Mouse (Mus musculus) right cerebral cortex, postnatal 14 days (tissue): ENCODE data around the gene Spaar.
A peak's percentile ranks its signal among the peaks of the same experiment; 100 is the strongest.
"Not testable (repeated sequence)": the region's sequence is repeated elsewhere in the genome, so short reads cannot be mapped to it uniquely, and the experiment has no call there.

Experiments
- DNase-seq: peaks from one replicate; pipeline ENCODE4 v3.0.0; 2022

Gene Spaar

DNA sequence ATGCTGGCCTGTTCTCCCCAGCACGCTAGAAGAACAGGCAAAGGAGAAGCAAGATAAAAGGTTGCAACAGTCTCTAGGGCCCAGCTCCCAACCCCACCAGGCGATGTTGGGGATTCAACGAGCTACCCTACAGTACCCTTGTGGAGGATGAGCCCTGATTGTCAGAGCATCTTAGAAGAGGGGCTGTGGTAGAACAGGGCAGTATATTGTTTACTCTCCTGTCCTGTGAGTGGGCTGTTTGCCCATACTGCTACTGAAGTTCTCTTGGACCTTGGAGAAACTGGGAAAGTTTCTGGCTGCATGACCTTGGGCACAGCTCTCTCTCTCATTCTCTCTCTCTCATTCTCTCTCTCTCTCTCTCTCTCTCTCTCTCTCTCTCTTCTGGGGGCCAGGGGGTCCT, 708 bp upstream of the Spaar start:
- no peak for DNase-seq

DNA sequence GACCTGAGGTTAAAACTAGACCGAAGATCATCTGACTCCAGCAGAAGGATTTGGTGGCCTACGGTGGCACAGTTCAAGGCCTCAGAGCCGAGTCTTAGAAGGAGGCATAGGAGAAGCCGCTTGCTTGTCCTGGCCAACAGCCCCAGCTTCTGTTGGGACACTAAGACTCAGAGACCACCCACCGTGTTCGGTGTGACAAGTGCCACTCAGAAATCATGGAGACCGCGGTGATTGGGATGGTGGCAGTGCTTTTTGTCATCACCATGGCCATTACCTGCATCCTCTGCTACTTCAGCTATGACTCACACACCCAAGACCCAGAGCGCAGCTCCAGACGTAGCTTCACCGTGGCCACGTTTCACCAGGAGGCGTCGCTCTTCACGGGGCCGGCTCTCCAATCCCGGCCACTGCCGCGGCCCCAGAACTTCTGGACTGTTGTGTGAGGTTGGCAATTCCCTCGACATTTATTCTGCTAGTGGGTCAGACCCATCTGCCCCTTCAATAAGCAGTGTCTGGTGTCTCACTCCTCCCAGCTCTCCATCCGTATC, 990 bp downstream of the Spaar start:
- no peak for DNase-seq

DNA sequence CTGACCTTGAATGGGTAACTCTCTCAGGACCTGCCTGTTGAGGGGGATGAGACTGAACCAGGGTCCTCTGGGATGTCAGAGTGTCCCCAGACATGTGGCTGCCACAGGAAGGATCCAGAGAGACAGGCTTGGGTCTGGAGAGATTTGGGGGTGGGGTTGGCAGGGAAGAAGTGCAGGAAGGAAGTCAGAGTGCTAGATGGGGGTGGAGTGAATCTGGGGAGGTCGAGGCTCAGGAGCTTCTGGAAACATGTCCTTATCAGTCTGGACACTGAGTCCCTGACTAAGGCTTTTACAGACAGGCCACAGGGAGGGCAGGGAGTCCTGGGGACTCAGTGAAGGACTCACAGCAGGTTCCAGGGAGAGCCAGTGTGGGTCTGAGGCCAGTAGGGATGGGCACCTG, 2.3 kb downstream of the Spaar start:
- DNase-seq, result no peak

DNA sequence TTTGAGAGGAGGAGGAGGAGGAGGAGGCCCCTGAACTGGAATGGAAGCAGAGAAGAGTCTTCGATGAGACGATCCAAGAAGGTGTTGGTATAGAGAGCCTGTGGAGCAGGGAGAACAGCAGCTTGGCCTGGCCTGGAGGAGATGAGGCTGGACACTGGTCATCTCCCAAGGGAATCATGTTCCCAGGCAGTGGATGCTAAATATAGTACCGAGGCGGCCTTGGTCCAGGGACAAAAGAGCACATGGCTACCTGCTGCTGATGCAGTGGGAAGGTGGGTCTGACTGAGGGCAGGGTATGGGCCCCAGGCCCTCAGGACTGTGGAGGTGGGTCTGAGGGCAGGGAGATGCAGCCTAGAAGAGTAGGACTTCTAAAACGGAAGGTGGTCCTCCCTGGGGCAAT, 3.4 kb downstream of the Spaar start:
- no peak for DNase-seq

DNA sequence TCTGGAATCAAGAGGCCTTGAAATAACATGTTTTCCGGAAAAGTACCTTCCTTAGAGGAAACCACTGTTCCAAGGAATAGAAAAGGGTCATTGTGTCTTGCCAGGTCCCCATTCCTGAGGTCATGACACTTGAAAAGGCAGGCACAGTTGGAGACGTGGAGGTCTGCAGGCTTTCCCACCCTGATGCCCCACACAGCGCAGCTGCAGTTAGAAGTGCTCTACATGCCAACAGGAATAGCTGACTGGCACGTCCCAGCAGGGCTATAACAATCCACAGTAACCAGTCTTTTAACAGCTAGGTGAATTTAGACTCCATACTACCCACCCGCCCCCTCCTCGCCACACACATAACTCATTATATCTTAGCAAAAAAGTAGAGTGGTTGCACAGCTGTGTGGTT, 7.3 kb downstream of the Spaar start:
- no peak for DNase-seq

DNA sequence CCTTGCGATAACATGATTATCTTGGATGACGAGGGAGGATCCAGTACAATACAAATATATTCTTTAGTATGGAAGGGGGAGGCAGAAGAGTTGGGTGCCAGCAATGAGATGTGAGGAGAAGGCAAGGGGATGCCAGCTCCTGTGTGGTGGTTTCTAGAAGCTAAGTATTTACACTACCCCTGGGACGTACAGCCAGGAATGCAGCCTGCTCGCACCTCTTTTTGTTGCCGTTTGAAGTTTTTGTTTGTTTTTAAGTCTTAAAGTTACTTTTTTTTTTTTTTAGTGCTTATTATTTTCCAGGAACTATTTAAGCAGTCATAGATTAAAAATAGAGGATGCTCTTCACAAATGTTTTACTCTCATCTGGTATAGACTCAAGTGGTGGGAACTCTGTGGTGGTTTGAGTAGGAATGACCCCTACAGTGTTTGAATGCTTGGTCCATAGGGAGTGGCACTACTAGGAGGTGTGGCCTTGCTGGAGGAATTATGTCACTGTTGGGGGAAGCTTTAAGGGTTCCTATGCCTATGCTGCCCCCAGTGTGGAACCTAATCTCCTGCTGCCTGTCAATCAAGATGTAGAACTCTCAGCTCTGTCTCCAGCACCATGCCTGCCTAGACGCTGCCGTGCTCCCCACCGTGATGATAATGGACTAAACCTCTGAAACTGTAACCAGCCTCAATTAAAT, 9.3 kb downstream of the Spaar start:
- no peak for DNase-seq

DNA sequence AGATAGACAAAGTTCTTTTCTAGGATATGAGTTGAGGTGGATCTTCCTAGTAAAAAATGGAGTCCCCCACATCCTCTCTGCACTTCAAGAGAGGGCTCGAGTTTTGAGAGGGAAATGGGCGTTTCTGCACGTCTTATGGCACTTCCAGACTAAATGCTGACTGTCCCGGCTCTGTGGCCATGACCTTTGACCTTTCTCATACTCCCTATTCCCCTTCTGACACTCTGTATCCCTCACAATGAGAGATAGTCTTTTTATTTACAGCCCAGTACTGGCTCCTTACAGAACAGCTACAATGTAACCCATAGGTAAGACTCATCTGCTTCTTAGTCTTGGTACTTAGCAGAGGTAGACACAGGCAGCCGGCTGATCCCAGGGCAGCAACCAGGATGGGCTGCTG, 11.7 kb downstream of the Spaar start:
- no peak for DNase-seq

DNA sequence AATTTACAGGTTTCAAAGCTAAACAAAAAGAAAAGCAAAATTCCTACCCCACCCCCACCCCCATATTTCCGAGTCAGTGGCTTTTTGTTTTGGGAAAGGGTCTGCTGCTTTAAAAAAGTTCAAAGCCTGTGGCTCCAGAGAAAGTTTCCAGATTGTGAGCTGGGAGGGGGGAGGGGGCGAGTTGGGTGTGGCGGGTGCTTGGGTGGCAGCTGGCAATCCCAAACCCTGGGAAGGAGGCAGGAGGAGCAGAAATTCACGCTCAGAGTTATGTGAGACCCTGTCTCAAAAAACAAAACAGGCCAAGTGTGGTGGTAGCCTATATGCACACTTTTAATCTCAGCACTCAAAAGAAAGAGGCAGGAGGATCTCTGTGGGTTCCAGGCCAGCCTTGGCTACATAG, 12.8 kb downstream of the Spaar start:
- DNase-seq, result no peak

DNA sequence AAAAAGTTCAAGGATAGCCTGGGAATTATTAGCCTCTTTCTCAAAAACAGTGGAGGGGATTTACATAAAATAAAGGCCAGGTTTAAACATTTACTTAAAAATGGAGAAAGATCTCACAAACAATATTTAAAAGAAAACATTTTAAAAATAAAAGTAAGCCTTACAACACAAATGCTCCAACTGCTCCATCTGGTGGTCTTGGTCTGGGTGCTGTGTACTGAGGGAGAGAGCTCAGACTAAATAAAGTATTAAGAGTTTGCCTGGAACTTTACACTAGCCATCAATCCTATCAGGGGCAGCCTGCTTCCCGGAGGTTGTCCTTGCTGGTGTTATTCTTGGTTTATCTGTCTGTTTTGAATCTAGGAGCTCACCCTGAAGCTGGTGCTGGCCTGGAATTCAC, 13.3 kb downstream of the Spaar start:
- no peak for DNase-seq

DNA sequence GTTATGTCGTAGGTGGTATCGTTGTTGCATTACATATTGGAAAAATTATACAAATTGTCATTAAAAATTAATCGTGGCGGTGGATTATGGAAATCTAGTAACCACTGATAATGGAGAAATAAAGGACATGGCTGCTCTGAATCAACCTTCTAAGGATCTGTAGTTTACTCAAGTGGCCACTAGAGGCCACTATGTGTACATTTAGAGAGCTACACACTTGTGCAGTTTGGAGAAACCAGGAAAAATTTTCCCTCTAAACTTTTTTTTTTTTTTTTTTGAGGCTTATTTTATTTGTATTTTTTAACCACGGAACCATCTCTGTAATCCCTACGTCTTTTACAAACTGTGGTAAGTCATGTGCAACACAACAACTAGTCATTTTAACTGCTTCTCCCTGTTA, 15.4 kb downstream of the Spaar start:
- no peak for DNase-seq

DNA sequence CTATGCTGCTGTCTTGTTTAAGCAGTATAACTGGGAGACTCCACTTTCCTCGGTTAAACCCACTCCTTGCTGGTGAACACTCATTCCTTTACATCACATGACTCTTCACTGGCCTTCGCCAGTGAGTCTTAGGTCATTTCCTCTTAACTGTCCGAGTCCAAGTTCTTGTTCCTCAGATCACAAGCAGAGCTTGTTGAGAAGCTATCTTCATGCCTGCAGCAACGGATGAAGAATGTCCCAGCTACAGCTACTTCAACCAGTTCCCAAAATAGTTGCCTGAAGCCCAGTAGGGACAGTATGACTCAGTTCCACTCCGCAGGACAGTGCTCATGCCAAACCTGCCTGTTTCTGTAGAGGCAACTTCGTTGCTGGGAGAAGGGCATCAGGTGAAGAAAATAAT, 27.4 kb downstream of the Spaar start:
- no peak for DNase-seq

DNA sequence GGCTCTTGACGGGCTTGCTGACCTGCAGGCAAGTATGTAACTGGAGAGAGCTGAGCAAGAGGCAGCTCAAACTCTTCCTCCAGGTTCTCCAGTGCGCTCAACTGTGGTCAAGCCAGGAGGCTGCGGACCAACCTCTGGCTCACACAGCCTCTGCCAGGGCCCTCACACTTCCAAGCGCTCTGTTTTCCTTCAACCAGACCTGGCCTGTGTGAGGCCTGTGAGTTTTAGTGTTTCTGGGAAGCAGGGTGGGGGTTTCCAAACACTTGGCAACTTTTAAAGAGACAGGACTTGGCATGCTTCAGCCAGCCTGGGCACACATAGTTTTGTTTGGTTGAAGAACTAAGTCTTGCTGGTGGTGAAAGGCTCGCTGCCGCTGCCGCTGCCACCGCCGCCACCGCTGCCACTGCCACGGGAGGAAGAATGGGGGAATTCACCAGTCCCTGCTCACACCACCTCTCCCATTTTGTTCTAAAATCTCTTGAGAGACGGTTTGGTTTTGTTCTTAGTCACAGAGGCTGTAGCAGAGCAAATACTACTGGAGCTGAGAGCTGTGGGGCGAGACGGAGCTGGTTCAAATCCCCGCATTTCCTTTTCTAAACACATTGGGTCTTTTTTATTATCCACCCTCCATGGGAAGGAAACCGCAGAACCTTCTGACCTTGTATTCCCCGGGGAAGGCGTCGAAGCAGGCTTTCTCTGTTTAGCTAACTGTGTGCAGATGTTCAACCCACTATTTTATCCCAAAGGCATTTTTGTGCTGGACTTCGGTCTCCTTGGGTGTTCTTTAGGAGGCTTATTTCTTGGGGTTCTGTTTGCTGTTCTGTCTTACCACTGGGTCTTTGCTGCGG, 30.0 kb downstream of the Spaar start:
- DNase-seq, result peak; percentile 9

DNA sequence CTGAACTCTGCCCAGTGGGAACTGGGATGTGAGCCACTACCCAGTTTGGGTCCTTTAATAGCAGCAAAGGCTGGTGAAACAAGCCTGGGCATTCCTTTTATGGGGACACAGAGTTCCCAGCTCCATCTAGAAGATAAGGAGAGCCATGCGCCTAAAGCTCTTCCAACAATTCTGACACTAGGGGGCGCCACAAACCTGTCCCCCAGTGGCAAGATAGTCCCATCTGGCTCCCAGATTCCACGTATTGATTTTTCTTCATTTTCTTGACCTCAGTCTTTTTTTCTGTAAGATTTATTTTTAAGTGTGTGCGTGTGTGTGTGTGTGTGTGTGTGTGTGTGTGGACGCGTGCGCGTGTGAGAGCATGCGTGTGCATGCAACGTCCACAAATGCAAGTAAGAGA, 30.6 kb downstream of the Spaar start:
- peak; percentile 50 for DNase-seq

DNA sequence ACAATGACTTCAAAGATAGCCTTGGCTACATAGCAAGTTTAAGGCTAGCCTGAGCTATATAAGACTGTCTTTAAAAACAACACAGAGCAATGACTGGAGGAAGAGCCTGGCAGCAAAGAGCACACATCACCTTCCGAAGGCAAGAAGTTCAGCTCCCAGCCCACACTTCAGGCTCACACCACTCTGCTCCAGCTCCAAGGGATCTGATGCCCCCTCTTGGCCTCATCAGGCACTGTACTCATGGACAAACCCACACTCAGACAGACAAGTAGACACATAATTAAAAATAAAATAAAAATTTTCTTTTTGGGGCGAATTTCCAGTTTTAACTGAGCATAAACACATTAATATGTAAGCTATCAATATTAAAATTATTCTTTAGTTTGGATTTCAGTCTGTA, 31.5 kb downstream of the Spaar start:
- no peak for DNase-seq

DNA sequence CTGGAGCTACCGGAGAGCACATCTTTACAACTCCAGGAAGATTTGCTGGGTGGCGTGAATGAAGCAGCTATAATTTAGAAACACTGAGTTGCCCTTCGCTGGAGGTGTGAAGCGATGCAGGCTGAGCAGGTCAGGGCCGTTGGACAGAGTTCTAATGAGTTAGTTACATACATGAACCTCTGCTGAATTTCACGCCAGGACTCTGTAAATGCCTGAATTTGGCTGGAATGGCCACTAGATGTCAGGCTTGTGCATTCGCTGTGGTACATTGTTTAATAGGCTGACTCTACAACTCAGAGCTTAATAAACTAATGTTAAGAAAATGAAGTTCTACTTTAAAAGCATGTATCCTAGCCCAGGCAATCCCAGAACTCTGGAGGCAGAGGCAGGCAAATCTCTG, 33.6 kb downstream of the Spaar start:
- DNase-seq, result peak; percentile 59

DNA sequence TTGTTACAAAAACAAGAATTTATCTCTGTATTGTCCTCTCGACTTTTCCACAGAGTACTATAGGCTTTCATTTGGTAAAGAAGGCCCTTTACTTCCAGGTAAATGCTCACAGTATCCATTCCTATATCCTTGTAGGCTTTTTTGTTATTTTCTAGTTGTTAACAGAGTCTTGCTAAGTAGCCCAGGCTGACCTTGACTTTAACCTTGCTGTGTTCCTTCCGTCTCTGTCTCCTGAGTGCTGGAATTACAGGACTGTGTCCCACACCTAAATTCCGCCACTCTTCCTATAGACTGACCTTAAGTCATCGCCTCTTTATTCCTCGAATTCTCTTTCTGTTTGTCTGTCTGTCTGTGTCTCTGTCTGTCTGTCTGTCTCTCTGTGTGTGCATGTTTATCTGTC, 38.5 kb downstream of the Spaar start:
- no peak for DNase-seq

DNA sequence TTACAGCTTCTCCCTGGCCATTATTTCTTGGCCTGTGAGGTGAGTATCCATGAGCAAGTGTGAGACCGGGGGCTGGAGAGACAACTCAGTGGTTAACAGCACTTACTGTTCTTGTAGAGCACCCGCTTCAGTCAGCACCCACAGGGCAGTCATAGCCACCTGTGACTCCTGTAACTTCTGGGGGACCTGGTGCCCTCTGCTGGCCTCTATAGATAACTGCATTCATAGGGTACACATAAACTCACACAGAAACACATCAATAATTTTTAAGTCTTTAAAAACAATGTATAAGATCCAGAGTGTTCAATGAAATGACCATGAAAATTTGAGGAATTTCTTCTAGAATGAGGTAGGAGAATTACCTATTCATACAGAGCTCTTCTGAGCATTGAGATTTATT, 39.5 kb downstream of the Spaar start:
- DNase-seq, result no peak

DNA sequence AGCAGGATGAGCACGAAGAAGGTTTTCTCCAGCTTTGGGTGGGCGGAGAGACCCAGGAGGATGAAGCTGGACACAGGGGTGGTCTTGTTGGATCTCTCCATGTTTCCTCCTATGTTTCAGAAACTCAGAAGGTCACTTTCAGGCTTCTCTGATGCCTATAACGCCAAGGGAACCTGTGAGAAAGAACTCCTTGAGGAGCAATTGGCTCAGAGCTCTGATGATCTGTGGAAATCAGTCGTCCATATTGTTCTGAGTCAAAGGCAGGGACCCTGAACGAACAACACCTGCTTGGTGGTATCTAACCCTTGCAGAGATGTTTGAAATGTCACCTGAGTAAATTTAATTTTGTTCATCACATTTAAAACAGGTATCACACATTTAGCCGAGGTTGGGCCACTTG, 41.1 kb downstream of the Spaar start, which contains the start of gene Olfr159:
Olfr159 (minus strand) TSS at position 101 of the 400 bp plus-strand sequence.
- no peak for DNase-seq

DNA sequence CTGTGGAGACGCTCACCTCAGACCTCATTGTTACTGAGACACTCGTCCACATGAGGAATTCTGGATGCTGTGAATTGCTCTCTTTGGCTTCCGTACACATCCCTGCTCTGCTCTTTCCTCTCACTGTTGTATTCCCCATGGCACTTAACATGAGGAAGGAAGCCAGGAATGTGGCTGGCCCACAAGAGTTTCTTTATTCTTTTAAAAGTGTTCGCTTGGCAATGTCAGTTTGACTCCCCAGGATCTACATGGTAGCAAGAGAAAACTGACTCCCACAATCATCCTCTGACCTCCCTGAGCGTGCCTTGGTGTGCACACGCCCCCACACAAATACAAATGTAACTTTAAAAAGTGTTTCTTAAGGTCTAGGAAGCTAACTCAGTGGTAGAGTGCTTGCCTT, 41.8 kb downstream of the Spaar start:
- DNase-seq, result no peak

DNA sequence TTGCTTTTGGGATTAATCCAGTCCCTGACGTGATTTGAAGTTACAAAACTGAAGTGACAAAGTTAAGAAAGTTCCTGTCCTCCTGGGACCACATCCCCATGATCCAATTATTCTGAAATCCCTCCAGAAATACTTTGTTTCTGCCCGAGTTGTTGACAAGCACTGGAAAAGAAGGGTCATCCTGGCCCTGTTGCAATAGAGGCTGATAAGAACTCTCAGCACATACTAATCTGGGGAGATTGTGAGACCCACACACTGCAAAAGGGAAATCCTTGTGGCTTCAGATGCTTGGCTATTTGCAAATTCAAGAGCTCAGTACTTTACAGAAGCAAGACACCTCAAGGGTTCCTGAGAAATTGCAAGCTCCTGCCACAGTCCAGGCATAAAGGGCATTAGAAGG, 42.5 kb downstream of the Spaar start:
- DNase-seq, result no peak

DNA sequence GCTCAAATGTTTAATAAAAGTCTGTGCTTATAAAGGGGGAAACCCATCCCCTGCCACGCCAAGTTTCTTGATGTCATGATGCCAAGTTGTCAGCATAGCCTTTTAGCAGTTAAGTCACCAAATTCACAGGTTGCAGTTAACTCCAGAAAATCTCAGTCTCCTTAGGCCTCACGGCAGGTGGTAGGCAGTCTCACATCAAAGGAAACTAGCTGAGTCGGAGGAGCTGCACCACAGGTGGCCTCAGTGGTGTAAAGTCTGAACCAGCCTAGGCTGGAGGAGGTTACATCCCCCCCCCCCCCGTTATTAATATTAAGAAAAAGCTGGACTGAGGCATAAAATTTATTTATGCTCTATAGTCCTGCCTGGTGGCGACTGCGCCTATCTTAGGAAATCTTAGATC, 65.5 kb downstream of the Spaar start:
- no peak for DNase-seq

DNA sequence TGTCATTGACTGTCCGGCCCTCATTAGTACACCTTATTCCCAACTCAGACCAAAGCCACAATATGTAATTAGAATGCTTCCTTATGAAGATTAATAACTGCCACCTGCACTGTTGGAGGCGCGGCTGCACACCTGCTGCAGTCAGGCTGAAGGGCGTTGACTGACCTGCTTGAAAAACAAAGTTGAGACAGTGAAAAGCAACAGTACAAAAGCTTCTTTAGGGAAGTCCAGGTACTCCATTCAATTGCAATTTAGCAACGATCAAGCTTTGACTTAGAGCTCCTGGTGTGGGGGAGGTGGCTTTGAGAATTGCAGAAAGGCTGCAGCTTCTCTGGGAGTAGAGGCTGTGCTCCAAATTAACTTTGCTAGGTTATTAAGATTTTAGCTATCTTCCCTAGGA, 66.0 kb downstream of the Spaar start:
- DNase-seq, result not testable (repeated sequence)

DNA sequence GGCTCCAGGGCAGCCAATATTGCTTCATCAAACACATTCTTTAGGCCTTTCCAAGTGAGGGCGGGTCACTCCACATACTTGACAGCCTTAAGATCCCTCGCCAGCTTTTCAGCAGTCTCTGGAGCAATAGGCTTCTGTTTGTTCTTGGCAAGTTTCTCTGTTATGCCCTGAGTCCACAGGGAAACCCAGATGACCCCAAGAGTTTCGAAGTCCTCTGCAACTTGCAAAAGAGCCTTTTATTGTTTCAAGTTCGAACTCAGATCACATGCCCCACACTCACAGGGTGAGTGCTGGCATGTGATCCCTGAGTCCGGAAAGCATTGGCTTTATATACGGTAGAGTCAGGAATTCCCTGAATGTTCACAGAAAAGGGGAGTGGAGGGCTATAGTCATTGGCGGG, 69.1 kb downstream of the Spaar start:
- no peak for DNase-seq
